Mouse (Mus musculus): ENCODE data around the gene Rassf5.
A peak's percentile ranks its signal among the peaks of the same experiment; 100 is the strongest.
"Not testable (repeated sequence)": the region's sequence is repeated elsewhere in the genome, so short reads cannot be mapped to it uniquely, and the experiment has no call there.

Rassf5 gene

GRCm38 (mm10) chr1:131257288-131257687 is 12.2 kb upstream of the Rassf5 start:
- DNase-seq (ENCODE audit: low spot score) = no peak

GRCm38 (mm10) chr1:131252516-131253250 is 7.6 kb upstream of the Rassf5 start:
- not testable (repeated sequence) for DNase-seq (ENCODE audit: low spot score)

GRCm38 (mm10) chr1:131246433-131247395 is 1.7 kb upstream of the Rassf5 start:
- DNase-seq (ENCODE audit: low spot score) = peak; percentile 64

- DNase-seq (ENCODE audit: low spot score) = peak; percentile 32
Observed at GRCm38 (mm10) chr1:131245926-131246325, 868 bp upstream of the Rassf5 start.

GRCm38 (mm10) chr1:131244536-131245088 is 446 bp downstream of the Rassf5 start:
- no peak for DNase-seq (ENCODE audit: low spot score)

- no peak for DNase-seq (ENCODE audit: low spot score)
Observed at GRCm38 (mm10) chr1:131242956-131243355, 2.1 kb downstream of the Rassf5 start.

- DNase-seq (ENCODE audit: low spot score) = no peak
Observed at GRCm38 (mm10) chr1:131239576-131240193, 5.4 kb downstream of the Rassf5 start.

- DNase-seq (ENCODE audit: low spot score) = no peak
Observed at GRCm38 (mm10) chr1:131238931-131239381, 6.1 kb downstream of the Rassf5 start.

- DNase-seq (ENCODE audit: low spot score) = no peak
Observed at GRCm38 (mm10) chr1:131236077-131236476, 9.0 kb downstream of the Rassf5 start.

- DNase-seq (ENCODE audit: low spot score) = no peak
Observed at GRCm38 (mm10) chr1:131233527-131233926, 11.5 kb downstream of the Rassf5 start.

- no peak for DNase-seq (ENCODE audit: low spot score)
Observed at GRCm38 (mm10) chr1:131228659-131229058, 16.4 kb downstream of the Rassf5 start.

- no peak for DNase-seq (ENCODE audit: low spot score)
Observed at GRCm38 (mm10) chr1:131228225-131228624, 16.8 kb downstream of the Rassf5 start.

- no peak for DNase-seq (ENCODE audit: low spot score)
Observed at GRCm38 (mm10) chr1:131224848-131225471, 20.1 kb downstream of the Rassf5 start.

- DNase-seq (ENCODE audit: low spot score) = no peak
Observed at GRCm38 (mm10) chr1:131223345-131223744, 21.7 kb downstream of the Rassf5 start.

GRCm38 (mm10) chr1:131221822-131222590 is 23.1 kb downstream of the Rassf5 start:
- no peak for DNase-seq (ENCODE audit: low spot score)

GRCm38 (mm10) chr1:131218933-131219332 is 26.1 kb downstream of the Rassf5 start:
- DNase-seq (ENCODE audit: low spot score) = no peak

GRCm38 (mm10) chr1:131213361-131213760 is 31.7 kb downstream of the Rassf5 start:
- DNase-seq (ENCODE audit: low spot score) = no peak

GRCm38 (mm10) chr1:131212956-131213355 is 32.1 kb downstream of the Rassf5 start:
- DNase-seq (ENCODE audit: low spot score) = no peak

- no peak for DNase-seq (ENCODE audit: low spot score)
Observed at GRCm38 (mm10) chr1:131211655-131212054, 33.4 kb downstream of the Rassf5 start.

- peak; percentile 44 for DNase-seq (ENCODE audit: low spot score)
Observed at GRCm38 (mm10) chr1:131209971-131210426, 35.1 kb downstream of the Rassf5 start.

- DNase-seq (ENCODE audit: low spot score) = no peak
Observed at GRCm38 (mm10) chr1:131208800-131209199, 36.3 kb downstream of the Rassf5 start.
